Mouse (Mus musculus) embryonic stem cell, embryonic (primary cell): ENCODE results near the gene Spns2.

Experiments
- CTCF ChIA-PET, 4 experiments: fragments of 300-600 bp in 2 of 4; fragments of 350-600 bp in 2 of 4; sonication (Branson Sonifier 250); formaldehyde crosslinking; loops; one replicate each; lab custom pipeline; 2022; ENCODE audit warnings: inconsistent platforms in 2 of 4; lab: Charles Lee
- POLR2A ChIA-PET, 4 experiments: fragments of 300-600 bp in 2 of 4; fragments of 350-600 bp in 2 of 4; sonication (Branson Sonifier 250); formaldehyde crosslinking; loops; one replicate each; lab custom pipeline; 2022; ENCODE audit warnings: antibody characterized with exemption in 4 of 4, inconsistent platforms in 1 of 4; lab: Charles Lee

The Spns2 gene

DNA sequence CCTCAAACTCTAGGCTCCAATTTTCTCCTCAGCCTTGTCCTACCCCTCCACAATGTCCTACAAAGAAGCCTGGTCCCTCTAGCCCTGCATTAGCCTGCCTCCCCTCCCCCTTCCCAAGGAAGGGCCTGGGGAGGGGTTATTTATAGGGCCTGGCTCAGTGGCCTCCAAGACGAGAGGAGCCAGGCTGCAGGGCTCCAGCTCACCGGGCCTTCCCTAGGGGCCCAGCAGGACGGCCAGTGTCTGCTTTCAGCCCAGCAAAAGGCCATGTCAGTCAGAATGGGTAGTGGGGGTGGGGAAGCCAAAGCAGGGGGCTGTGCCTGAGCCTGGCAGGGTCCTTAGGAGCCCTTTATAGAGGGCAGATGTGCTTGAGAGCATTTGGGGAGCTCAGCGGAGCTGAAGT lies 72.3 kb downstream of the Spns2 start:
- POLR2A ChIA-PET = interaction anchor here in 3 of 4 experiments (0.7 to 3.6 kb wide), 24 partner anchors 8 to 1807 kb away, joined by 3 to 32 read pairs (median 4); partner anchors contain the start of genes Ggt6 (in 1 of the 3), Smtnl2 (in 1 of the 3) and Tekt1 (in 1 of the 3)
- CTCF ChIA-PET = interaction anchor here in 1 of 4 experiments (1.0 to 1.8 kb wide), 3 partner anchors 12 to 75 kb away, joined by 3 to 6 read pairs (median 4); no protein-coding TSS in a partner anchor

DNA sequence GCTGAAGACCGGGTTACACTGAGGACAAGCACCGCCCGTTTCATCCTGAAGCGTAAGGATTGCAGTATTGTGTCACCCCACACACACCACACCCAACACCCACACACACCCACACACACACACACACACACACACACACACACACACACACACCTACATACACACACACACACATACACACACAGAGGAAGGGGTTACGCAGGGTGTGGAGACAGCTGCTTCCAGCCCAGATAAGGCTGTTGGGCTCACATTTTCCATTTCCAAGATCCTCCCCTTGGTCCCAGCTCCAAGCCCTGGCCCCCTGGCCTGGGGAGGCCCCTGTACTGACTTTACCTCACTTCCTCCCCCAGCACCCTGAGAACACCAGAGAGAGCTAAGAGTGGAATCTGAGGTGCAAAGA lies 73.0 kb downstream of the Spns2 start:
- ChIA-PET CTCF (interaction anchor here in 2 of 4 experiments (0.7 to 1.0 kb wide), 2 partner anchors 13 kb away, joined by 3 read pairs; no protein-coding TSS in a partner anchor), POLR2A (interaction anchor here (0.7 to 3.1 kb wide), 19 partner anchors 8 to 1806 kb away, joined by 3 to 19 read pairs (median 5); no protein-coding TSS in a partner anchor)

DNA sequence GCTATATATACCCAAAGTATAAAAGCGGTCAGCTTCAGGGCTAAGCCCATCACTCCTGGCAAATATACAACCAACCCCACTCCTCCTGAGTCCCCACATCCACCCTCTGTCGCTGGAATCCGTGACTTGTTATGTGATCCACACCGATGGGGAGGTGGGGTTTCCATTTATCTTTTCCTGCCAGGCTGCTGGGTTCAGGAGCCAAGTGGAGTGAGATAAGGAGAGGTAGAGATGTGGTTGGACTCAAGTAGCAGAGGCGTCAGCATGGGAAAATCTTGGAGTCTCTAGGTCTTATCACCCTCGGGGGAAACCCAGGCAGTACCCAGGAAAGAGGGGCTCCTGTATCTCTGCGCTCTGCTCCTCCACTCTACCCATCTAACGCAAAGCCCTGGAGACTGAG lies 74.5 kb downstream of the Spns2 start:
- CTCF ChIA-PET = no interaction called here
- POLR2A ChIA-PET = interaction anchor here in 2 of 4 experiments (0.6 to 1.3 kb wide), 4 partner anchors 11 to 46 kb away, joined by 3 to 5 read pairs (median 4); no protein-coding TSS in a partner anchor

DNA sequence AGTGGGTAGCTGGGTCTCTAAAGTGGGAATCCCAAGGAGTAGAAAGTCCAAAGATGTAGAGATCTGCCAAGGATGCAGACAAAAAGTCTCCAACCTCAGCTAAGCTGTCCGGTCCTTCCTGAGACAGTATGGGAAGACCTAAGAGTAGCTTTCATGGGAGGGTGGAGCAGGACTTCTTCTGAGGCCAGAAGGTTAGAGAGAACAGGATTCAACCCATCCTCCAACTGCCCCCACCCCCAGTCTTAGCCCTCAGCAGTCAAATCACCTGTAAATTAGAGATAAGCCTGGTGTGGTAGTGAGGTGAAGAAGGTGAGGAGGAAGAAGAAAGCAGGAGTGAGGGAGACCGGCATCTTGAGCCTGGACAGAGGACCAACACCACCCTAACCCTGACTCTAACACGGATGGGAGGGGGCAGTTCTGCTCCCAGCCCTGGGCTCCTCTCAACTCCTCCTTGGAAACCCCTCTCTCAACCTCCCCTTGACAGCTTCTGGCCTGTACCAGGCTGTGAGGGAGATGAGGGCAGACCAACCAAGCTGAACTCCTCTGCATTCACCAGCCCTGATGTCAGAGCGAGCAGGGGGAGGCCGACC lies 76.0 kb downstream of the Spns2 start:
- ChIA-PET CTCF (interaction anchor here in 3 of 4 experiments (0.5 to 1.7 kb wide), 4 partner anchors 16 to 71 kb away, joined by 3 to 8 read pairs (median 4); no protein-coding TSS in a partner anchor), POLR2A (interaction anchor here in 3 of 4 experiments (0.5 to 2.0 kb wide), 12 partner anchors 10 to 1702 kb away, joined by 3 to 6 read pairs (median 3); no protein-coding TSS in a partner anchor)

DNA sequence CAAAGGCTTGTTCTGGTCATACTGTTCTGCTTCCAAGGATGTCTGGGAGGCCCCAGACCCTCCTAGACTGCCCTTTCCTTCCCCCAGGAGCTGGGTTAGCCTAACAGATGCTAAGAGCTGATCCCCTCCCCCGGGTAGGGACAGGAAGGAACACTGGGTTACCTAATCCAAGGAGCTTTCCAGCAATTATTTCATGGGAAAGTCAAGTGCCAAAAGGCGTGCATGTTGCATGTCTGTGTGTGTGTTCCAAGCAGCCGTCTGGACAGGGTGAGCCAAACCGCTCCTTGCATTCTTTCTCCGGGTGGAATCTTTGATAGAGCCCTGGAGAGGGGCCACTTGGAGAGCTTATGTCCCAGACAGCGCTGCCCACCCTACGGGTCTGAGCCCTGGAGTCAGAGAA lies 76.7 kb downstream of the Spns2 start:
- ChIA-PET POLR2A (interaction anchor here in 3 of 4 experiments (0.5 to 2.0 kb wide), 9 partner anchors 10 to 636 kb away, joined by 3 to 6 read pairs (median 4); no protein-coding TSS in a partner anchor), CTCF (interaction anchor here in 3 of 4 experiments (0.5 to 1.7 kb wide), 4 partner anchors 16 to 70 kb away, joined by 3 to 8 read pairs (median 4); no protein-coding TSS in a partner anchor)

DNA sequence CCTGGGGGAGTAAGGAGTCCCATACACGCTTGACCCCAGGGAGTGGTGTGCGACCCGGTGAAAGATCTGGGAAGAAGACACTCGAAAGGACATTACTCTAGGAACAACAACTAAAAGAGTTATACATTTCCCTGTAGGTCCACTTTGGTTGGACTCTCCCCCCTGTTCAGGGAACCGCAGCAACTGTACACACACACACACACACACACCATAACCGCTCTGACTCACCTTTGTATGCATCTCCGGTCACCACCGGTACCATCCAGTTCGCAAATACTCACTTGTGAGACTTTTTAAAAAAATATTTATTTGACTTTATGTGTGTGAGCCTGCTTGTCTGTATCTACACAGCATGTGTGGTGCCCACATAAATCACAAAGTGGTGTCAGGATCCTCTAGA lies 77.8 kb downstream of the Spns2 start:
- ChIA-PET CTCF (interaction anchor here in 3 of 4 experiments (1.1 to 3.5 kb wide), 8 partner anchors 11 to 188 kb away, joined by 3 to 27 read pairs (median 7); no protein-coding TSS in a partner anchor), POLR2A (interaction anchor here in 3 of 4 experiments (1.0 to 4.6 kb wide), 17 partner anchors 7 to 205 kb away, joined by 3 to 45 read pairs (median 8); partner anchors contain the start of genes 4933427D14Rik (in 1 of the 3), Gm43951 (in 1 of the 3), Mybbp1a (in 1 of the 3) and Txndc17 (in 1 of the 3))

DNA sequence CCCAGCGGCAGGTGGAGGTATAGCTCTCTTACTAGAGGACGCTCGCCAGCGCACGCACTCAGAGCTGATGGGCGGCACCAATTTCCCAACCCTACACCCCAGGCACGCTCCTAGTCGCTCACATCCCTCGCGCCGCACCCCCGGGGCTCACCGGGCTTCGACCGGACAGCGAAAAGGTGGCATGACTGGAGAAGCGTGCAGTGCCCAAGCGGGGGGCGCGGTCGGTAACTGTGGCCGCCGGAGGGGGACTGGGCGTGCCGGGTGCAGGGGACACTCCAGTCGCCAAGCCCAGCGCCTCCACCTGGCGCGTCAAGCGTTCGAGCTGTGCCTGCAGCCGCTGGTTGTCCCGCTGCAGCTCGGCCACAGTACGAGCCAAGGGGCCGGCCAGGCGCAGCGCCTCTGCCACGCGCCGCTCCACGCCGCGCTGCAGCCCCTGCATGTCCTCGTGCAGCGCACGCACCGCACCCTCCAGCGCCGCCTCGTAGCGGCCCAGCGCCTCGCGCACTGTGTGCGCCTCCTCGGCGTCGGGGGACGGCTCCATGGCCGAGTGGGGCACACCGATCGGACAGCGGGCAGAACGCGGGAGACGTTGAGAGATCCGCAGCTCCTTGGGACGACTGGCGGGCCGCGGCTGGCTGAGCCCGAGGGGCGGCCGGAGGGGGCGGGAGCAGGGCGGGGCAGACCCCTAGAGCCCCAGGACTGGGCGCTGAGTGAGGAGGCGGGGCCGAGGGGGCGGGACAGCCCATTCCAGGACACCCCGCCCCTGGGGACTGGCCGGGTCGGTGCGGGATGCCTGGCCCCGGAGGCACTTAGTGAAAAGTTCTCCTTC lies 78.4 kb downstream of the Spns2 start, which contains the start of gene Smtnl2:
TSS of gene Smtnl2 (minus strand) at position 621 of the 829 bp plus-strand sequence.
- ChIA-PET POLR2A (interaction anchor here (0.7 to 4.6 kb wide), 50 partner anchors 8 to 1743 kb away, joined by 3 to 45 read pairs (median 4); partner anchors contain the start of genes Ggt6 (in 2 of the 4), 4933427D14Rik (in 1 of the 4), Gm43951 (in 1 of the 4) and Mybbp1a (in 1 of the 4)), CTCF (interaction anchor here (0.6 to 3.5 kb wide), 32 partner anchors 9 to 1714 kb away, joined by 3 to 27 read pairs (median 4); partner anchors contain the start of gene Ggt6 (in 1 of the 4))

DNA sequence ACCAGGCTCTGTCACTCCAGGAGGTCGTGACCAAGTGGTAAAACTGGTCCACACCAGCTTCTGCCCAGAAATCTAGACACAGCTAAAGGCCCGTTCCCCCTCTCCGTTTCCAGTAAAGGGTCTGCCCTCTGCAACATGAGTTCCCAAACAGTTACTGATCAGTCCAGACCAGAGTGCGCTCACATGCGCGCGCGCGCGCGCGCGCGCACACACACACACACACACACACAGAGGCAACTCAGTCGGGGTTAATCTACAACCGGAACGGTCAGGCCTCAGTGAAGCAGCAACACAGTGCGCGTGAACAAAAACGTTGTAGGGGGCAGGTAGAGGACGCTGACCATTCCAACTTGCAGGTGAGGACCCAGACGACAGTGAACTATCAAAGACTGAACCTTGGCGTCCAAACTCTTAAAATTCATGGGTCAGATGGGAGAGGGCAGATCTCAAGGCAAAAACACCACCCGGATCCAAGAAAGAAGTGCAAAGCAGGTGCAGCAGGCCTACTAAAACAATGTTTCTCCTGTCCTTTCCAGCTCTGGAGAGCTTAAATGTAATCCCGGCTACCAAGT lies 79.1 kb downstream of the Spns2 start:
- ChIA-PET POLR2A (interaction anchor here (0.6 to 4.6 kb wide), 47 partner anchors 8 to 1742 kb away, joined by 3 to 45 read pairs (median 4); partner anchors contain the start of genes Ggt6 (in 2 of the 4), 4933427D14Rik (in 1 of the 4), Gm43951 (in 1 of the 4) and Mybbp1a (in 1 of the 4)), CTCF (interaction anchor here (0.6 to 3.5 kb wide), 31 partner anchors 8 to 186 kb away, joined by 3 to 27 read pairs (median 4); partner anchors contain the start of gene Ggt6 (in 1 of the 4))

DNA sequence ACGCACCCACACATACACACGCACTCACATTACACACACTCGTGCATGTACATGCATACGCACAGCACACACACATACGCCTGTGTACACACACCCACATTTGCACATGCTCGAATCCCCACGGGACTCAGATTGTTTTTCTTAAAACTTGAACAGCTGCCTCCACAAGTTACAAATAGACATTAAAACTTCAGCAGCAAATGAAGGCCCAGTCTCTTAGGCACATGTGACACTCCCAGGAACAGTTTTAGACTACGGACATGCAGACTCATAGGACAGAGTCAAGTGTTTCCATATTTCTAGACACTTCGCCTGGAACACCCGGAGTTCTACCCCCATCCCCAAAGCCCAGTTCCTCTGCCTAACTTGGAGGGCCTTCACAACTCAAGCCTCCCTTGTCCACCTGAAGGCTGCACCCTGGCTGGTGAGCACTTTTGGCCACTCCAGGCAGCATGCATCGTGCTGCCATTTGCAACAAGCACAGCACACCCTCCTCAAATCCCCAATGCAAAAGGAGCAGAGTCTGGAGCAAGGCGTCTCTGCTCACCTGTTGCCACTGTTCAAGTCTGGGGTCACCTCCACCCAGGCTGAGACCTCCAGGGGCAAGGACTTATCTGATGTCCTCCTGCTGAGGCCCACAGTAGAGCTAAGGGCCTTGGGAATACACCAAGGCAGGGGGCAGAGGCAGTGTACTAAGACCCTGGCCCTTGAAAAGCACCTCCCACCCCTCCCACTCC lies 79.9 kb downstream of the Spns2 start:
- ChIA-PET CTCF (interaction anchor here (0.6 to 3.5 kb wide), 16 partner anchors 9 to 68 kb away, joined by 3 to 27 read pairs (median 6); no protein-coding TSS in a partner anchor), POLR2A (interaction anchor here (0.6 to 4.6 kb wide), 35 partner anchors 8 to 203 kb away, joined by 3 to 45 read pairs (median 5); partner anchors contain the start of genes 4933427D14Rik (in 1 of the 4), Ggt6 (in 1 of the 4), Gm43951 (in 1 of the 4) and Spns2 (in 1 of the 4))

DNA sequence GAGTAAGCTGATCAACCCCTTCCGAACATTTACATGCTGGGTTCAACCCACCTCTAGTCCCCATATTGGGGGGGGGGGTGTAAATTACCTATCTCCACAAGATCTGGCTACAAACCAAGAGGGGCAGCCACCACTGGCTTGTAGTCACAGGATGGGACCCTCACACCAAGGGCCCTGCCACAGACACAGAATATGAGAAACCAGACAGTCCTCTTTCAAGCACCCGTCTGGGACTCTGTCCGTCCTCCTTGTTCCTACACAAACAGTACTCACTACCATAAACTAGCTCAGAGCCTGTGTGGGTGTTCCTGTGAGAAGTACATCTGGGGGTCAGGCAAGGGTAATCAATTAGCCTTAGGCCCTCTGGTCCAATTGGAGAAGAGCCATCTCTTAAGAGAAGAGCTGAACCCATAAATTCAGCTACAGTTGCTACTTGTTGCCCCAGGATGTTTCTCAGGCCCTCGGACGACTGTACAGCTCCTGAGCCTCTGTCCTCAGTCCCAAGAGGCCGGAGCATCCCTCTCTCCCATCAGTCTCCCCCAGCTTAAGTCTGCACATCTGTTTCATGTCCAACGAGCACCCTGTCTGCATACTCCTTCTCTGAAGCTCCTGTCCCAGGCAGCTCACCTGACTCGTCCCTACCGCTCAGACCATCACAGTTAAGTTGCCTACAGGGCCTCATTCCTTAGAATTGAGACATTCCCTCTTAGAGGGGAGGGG lies 81.1 kb downstream of the Spns2 start:
- ChIA-PET POLR2A (interaction anchor here (0.6 to 4.6 kb wide), 23 partner anchors 8 to 67 kb away, joined by 3 to 45 read pairs (median 4); no protein-coding TSS in a partner anchor), CTCF (interaction anchor here in 2 of 4 experiments (0.6 to 3.5 kb wide), 8 partner anchors 10 to 151 kb away, joined by 3 to 27 read pairs (median 4); no protein-coding TSS in a partner anchor)

DNA sequence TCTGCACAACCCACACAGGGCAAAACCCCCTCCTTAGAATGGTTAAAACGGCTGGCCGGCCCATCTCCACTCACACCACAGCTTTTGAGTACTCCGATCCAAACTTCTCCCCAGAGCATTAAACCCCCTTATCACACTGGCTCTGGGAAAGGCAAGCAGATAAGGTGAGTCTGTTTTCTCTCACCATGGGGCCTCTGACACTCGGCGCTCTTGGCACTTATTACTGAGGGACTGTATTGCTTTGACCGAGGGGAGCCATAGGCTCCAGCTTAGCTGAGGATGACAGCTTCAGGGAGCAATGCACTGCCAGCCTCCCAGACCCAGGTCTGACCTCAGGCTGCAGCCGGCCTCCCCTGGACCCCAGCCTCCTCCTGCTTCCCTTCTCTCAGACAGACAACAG lies 82.1 kb downstream of the Spns2 start:
- POLR2A ChIA-PET = interaction anchor here (0.7 to 4.6 kb wide), 19 partner anchors 6 to 64 kb away, joined by 3 to 45 read pairs (median 5); partner anchors contain the start of gene Tekt1 (in 1 of the 4)
- CTCF ChIA-PET = interaction anchor here in 2 of 4 experiments (0.5 to 1.4 kb wide), 4 partner anchors 11 to 132 kb away, joined by 3 to 4 read pairs (median 4); no protein-coding TSS in a partner anchor

DNA sequence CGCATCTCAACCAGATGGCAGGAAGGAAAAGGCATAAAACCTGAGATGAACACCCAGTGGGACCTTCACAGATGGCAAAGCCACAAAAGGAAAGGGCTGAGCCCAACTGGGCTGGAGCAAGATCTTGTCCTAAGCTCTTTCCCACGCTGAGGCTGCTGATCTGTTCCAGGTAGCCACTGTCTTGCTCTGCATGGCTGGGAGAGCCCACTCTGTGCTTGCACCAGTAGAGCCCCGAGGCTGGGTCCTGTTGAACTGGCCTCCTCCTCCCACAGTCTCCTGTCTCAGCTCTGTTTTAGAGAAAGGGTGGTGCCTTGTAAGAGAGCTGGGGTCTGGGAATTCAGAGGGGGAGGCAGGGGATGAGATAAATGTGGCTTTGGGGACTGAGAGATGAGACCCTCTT lies 82.6 kb downstream of the Spns2 start:
- ChIA-PET CTCF (interaction anchor here in 1 of 4 experiments (1.4 kb wide), 1 partner anchor 63 kb away, joined by 4 read pairs; no protein-coding TSS in a partner anchor), POLR2A (interaction anchor here (0.7 to 2.7 kb wide), 14 partner anchors 9 to 64 kb away, joined by 3 to 13 read pairs (median 4); partner anchors contain the start of gene Tekt1 (in 1 of the 4))

DNA sequence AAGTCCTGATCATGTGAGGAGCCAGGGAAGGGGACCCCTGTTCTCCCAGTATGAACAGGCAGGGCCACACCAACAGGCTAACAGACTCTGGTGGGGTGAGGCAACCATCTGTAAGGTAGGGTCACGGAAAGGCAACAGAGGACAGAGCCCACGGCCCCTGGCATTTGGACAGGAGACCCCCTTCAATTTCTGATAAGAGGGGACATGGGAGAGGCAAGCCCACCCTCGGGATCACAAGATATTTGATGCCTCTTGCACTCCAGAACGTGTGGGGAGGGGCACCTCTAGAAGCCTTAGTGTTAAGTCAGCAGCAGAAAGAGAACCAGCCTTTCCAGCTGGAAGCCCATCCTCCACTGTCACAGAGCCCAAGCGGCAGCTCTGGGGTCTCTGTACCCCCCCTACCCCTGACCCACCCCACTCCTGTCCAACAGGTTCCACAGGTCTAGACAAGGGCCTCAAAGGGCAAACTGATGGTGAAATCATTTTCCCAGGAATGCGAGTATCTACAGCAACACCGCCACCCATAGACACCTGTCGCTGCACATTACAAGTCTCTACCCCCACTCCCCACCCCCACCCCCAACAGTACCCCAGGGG lies 83.5 kb downstream of the Spns2 start:
- ChIA-PET POLR2A (interaction anchor here in 1 of 4 experiments (1.8 kb wide), 1 partner anchor 58 kb away, joined by 6 read pairs; no protein-coding TSS in a partner anchor), CTCF (no interaction called here)

DNA sequence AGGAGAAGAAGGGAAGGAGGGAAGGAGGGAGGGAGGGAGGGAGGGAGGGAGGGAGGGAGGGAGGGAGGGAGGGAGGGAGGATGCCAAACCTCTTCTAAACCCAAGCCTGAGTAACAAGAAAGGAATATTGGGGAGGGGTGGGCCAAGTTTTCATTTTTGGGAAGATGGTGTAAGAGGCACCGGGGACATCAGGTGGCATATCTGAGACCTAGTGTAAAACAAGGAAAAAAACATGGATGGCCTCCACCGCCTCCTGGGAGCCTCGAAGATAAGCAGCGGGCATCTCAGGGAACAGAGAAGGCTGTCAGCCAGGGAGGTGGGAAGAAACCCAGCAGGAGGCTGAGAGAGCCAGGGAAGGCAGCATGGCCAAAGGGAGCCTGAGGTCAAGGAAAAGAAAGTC lies 84.2 kb downstream of the Spns2 start:
- CTCF ChIA-PET = no interaction called here
- POLR2A ChIA-PET = no interaction called here

DNA sequence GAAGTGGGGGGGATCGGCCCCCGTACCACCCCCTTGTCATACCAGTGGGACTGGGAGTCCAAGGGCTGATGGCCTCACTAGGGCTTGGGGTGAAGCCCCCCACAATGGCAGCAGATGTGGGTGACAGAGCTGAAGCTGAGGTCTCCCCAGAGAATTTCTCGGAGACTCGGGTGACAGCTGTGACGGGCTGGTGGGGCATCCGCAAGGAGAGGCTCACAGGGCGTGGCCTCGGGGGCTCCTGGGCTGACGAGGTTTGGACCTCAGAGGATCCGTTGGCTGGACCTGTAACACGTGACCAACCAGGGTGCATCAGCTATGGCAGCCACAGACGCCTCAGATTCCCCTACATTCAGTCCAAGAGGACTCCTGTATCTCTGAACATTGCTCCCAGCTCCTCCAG lies 86.7 kb downstream of the Spns2 start:
- ChIA-PET POLR2A (interaction anchor here in 3 of 4 experiments (0.5 to 4.6 kb wide), 11 partner anchors 7 to 164 kb away, joined by 3 to 45 read pairs (median 4); partner anchors contain the start of gene Smtnl2 (in 2 of the 3)), CTCF (interaction anchor here in 1 of 4 experiments (1.1 kb wide), 1 partner anchor 26 kb away, joined by 4 read pairs; no protein-coding TSS in a partner anchor)
